Mouse (Mus musculus) spleen, adult 2 months (tissue): ENCODE measurements around the gene Hjurp. TPM values are rescaled to one million over a fixed set of nuclear protein-coding genes. Genes with fewer than 3 reads are reported as not detected.

ENCODE experiments used
- DNase-seq, 2 experiments: peaks; one replicate each; pipeline versions ENCODE4 v3.0.0 to v3.0.0-alpha.2; 2012 to 2021; ENCODE audit warnings: low spot score in 2 of 2, low read depth in 1 of 2
- H3K27ac ChIP-seq: fragments of 200-500 bp; 2 replicates; pipeline ENCODE4 v1.5.1; 2012; ENCODE audit warnings: low read length, inconsistent platforms; ENCODE audit not compliant: insufficient read depth
- H3K27me3 ChIP-seq: fragments of 200-500 bp; 2 replicates; pipeline ENCODE4 v1.6.1; 2012; ENCODE audit warnings: mild to moderate bottlenecking, moderate library complexity, low read length, inconsistent platforms; ENCODE audit not compliant: control insufficient read depth, insufficient read depth
- H3K36me3 ChIP-seq: fragments of 200-500 bp; 2 replicates; pipeline ENCODE4 v1.6.1; 2012; ENCODE audit warnings: mild to moderate bottlenecking, low read length, inconsistent platforms; ENCODE audit not compliant: control insufficient read depth, insufficient read depth
- H3K4me1 ChIP-seq: fragments of 200-500 bp; 2 replicates; pipeline ENCODE4 v1.6.1; 2011; ENCODE audit warnings: inconsistent platforms; ENCODE audit not compliant: control insufficient read depth, insufficient read depth, insufficient read length
- H3K4me3 ChIP-seq: fragments of 200-500 bp; 2 replicates; pipeline ENCODE4 v1.5.1; 2011; ENCODE audit warnings: mild to moderate bottlenecking, inconsistent platforms; ENCODE audit not compliant: insufficient read depth, insufficient read length; ENCODE audit errors: extremely low read depth
- CTCF ChIP-seq: fragments of 200-500 bp; IDR thresholded peaks from 2 replicates; pipeline ENCODE4 v1.5.1; 2011; ENCODE audit warnings: mild to moderate bottlenecking, inconsistent platforms; ENCODE audit not compliant: insufficient read depth, insufficient read length, insufficient replicate concordance; ENCODE audit errors: extremely low read depth
- POLR2A ChIP-seq: fragments of 200-500 bp; IDR thresholded peaks from 2 replicates; pipeline ENCODE4 v1.6.1; 2011; ENCODE audit warnings: low read depth, low read length, inconsistent platforms
- WGBS: fragments of 180-500 bp; shearing (Covaris S2); methylation state at CpG from one replicate; pipeline ENCODE4 v1.1.7; 2018; 5-methylcytosine and 5-hydroxymethylcytosine counted together
- polyA plus RNA-seq: library from polyadenylated mRNA; depleted of rRNA; stranded (reverse); fragments of >200 nt; gene quantifications from 2 replicates; pipeline ENCODE4 v1.2.3, GENCODE M21; 2012

Hjurp gene
- polyA plus RNA-seq, 1 experiment = 47.2 TPM

- Histone ChIP-seq H3K36me3 (peaks cover 3% of the 10 kb centered on the region; the same call in 1 of the 2 replicates), H3K27me3 (no peaks in the 10 kb centered on the region), H3K4me3 (no peak overlapping the region), H3K4me1 (peaks cover 21% of the 10 kb centered on the region; the same call in 1 of the 2 replicates), H3K27ac (no peak overlapping the region)
- TF ChIP-seq POLR2A = no peak
- TF ChIP-seq CTCF = no peak
- DNase-seq = no peak
- 82% methylated on average over 6 of the region's 6 CpGs for WGBS
Observed at GRCm38 (mm10) chr1:88257681-88258080, 19.8 kb downstream of the Hjurp start.

- 81% methylated on average over 10 of the region's 10 CpGs for WGBS
- no peak for TF ChIP-seq POLR2A
- no peak for TF ChIP-seq CTCF
- no peak overlapping the region for H3K27ac ChIP-seq
- no peak for DNase-seq
- no peak overlapping the region for H3K4me3 ChIP-seq
- no peaks in the 10 kb centered on the region for H3K36me3 ChIP-seq
- no peaks in the 10 kb centered on the region for H3K27me3 ChIP-seq
- H3K4me1 ChIP-seq = peaks cover 21% of the 10 kb centered on the region; the same call in 1 of the 2 replicates
Observed at GRCm38 (mm10) chr1:88256886-88257663, 20.4 kb downstream of the Hjurp start.

- peaks cover 21% of the 10 kb centered on the region; the same call in 1 of the 2 replicates for H3K4me1 ChIP-seq
- H3K36me3 ChIP-seq = no peaks in the 10 kb centered on the region
- 82% methylated on average over 13 of the region's 13 CpGs for WGBS
- TF ChIP-seq POLR2A (no peak), CTCF (no peak)
- no peak for DNase-seq
- no peak overlapping the region for H3K4me3 ChIP-seq
- H3K27ac ChIP-seq = no peak overlapping the region
- H3K27me3 ChIP-seq = no peaks in the 10 kb centered on the region
Observed at GRCm38 (mm10) chr1:88255989-88256754, 21.3 kb downstream of the Hjurp start.

GRCm38 (mm10) chr1:88255466-88255857 lies 22.0 kb downstream of the Hjurp start:
- no peak for TF ChIP-seq POLR2A
- TF ChIP-seq CTCF = no peak
- no peak for DNase-seq
- H3K36me3 ChIP-seq = no peaks in the 10 kb centered on the region
- no peaks in the 10 kb centered on the region for H3K27me3 ChIP-seq
- H3K27ac ChIP-seq = no peak overlapping the region
- peaks cover 21% of the 10 kb centered on the region; the same call in 1 of the 2 replicates for H3K4me1 ChIP-seq
- 64% methylated on average over 2 of the region's 2 CpGs for WGBS
- no peak overlapping the region for H3K4me3 ChIP-seq

GRCm38 (mm10) chr1:88254793-88255465 lies 22.5 kb downstream of the Hjurp start:
- H3K27ac ChIP-seq = no peak overlapping the region
- H3K36me3 ChIP-seq = no peaks in the 10 kb centered on the region
- TF ChIP-seq POLR2A (no peak), CTCF (no peak)
- 80% methylated on average over 12 of the region's 12 CpGs for WGBS
- no peak for DNase-seq
- H3K4me3 ChIP-seq = no peak overlapping the region
- H3K4me1 ChIP-seq = peaks cover 18% of the 10 kb centered on the region; the same call in 1 of the 2 replicates
- H3K27me3 ChIP-seq = no peaks in the 10 kb centered on the region

- no peak for TF ChIP-seq CTCF
- TF ChIP-seq POLR2A = no peak
- Histone ChIP-seq H3K27me3 (no peaks in the 10 kb centered on the region), H3K4me3 (no peak overlapping the region), H3K36me3 (no peaks in the 10 kb centered on the region), H3K4me1 (peaks cover 10% of the 10 kb centered on the region; the same call in 1 of the 2 replicates), H3K27ac (no peak overlapping the region)
- DNase-seq = no peak
- WGBS = 66% methylated on average over 6 of the region's 6 CpGs
Observed at GRCm38 (mm10) chr1:88253540-88253939, 23.9 kb downstream of the Hjurp start.
